Mouse (Mus musculus): ENCODE measurements around the gene Timp2.

GRCm38 (mm10) chr11:118253447-118254158 lies 101.9 kb downstream of the Timp2 start:
- TF ChIP-seq EP300 (IDR thresholded peaks at IDR 0.05) (no peak), CTCF (IDR thresholded peaks at IDR 0.05) (no peak)

All from lung, postnatal 0 days (tissue).